Mouse (Mus musculus): ENCODE results near the gene Vmn1r198. TPM values are rescaled to one million over a fixed set of nuclear protein-coding genes. Genes with fewer than 3 reads are reported as not detected.
"Not testable (repeated sequence)": the region's sequence is repeated elsewhere in the genome, so short reads cannot be mapped to it uniquely, and the experiment has no call there.

Vmn1r198 gene
- not detected for total RNA-seq (2021)
- long read RNA-seq, experiment 1, result 0 reads
- long read RNA-seq, experiment 2, result 0 reads

- DNase-seq, result no peak
Observed at GRCm38 (mm10) chr13:22350064-22350463, at the start of gene Vmn1r198. TSS of gene Vmn1r198 (plus strand) at chr13:22350364.

- DNase-seq, result not testable (repeated sequence)
Observed at GRCm38 (mm10) chr13:22308075-22308474, 42.1 kb upstream of the Vmn1r198 start.

- DNase-seq, result no peak
Observed at GRCm38 (mm10) chr13:22315361-22315760, 34.8 kb upstream of the Vmn1r198 start.

- no peak for DNase-seq
Observed at GRCm38 (mm10) chr13:22317366-22317765, 32.8 kb upstream of the Vmn1r198 start.

GRCm38 (mm10) chr13:22320091-22320490 lies 30.1 kb upstream of the Vmn1r198 start:
- no peak for DNase-seq

GRCm38 (mm10) chr13:22324289-22324688 lies 25.9 kb upstream of the Vmn1r198 start, which contains the start of gene Vmn1r197:
TSS of gene Vmn1r197 (plus strand) at chr13:22324589.
- DNase-seq, result no peak

GRCm38 (mm10) chr13:22333269-22333668 lies 16.9 kb upstream of the Vmn1r198 start:
- no peak for DNase-seq

- DNase-seq, result no peak
Observed at GRCm38 (mm10) chr13:22335565-22335964, 14.6 kb upstream of the Vmn1r198 start.

GRCm38 (mm10) chr13:22350813-22351212 lies 649 bp downstream of the Vmn1r198 start:
- no peak for DNase-seq

- DNase-seq, result no peak
Observed at GRCm38 (mm10) chr13:22379518-22379917, 29.4 kb downstream of the Vmn1r198 start, which contains the start of gene Vmn1r199. TSS of gene Vmn1r199 (plus strand) at chr13:22379818.

- DNase-seq, result not testable (repeated sequence)
Observed at GRCm38 (mm10) chr13:22381128-22381527, 31.0 kb downstream of the Vmn1r198 start.

- DNase-seq, result no peak
Observed at GRCm38 (mm10) chr13:22383401-22383800, 33.2 kb downstream of the Vmn1r198 start.

- DNase-seq, result no peak
Observed at GRCm38 (mm10) chr13:22387050-22387449, 36.9 kb downstream of the Vmn1r198 start.

- DNase-seq, result no peak
Observed at GRCm38 (mm10) chr13:22390073-22390472, 39.9 kb downstream of the Vmn1r198 start, which contains the start of gene Vmn1r200. TSS of gene Vmn1r200 (plus strand) at chr13:22390373.

- DNase-seq, result no peak
Observed at GRCm38 (mm10) chr13:22402978-22403377, 52.8 kb downstream of the Vmn1r198 start.

Other genes with a start within 250 kb of the Vmn1r198 start
- not detected for gene Vmn1r189, start 244.5 kb upstream of the Vmn1r198 start, total RNA-seq (2021)
- gene Vmn1r191, start 166.4 kb upstream of the Vmn1r198 start, total RNA-seq (2021), result not detected
- not detected for gene Vmn1r192, start 159.2 kb upstream of the Vmn1r198 start, total RNA-seq (2021)
- gene Vmn1r193, start 127.2 kb upstream of the Vmn1r198 start, total RNA-seq (2021), result not detected
- not detected for gene Vmn1r194, start 106.1 kb upstream of the Vmn1r198 start, total RNA-seq (2021)
- not detected for gene Vmn1r195, start 79.8 kb upstream of the Vmn1r198 start, total RNA-seq (2021)
- not detected for gene Vmn1r196, start 60.4 kb upstream of the Vmn1r198 start, total RNA-seq (2021)
- gene Vmn1r197, start 25.8 kb upstream of the Vmn1r198 start, total RNA-seq (2021), result not detected
- gene Vmn1r199, start 29.5 kb downstream of the Vmn1r198 start, total RNA-seq (2021), result not detected
- not detected for gene Vmn1r200, start 40.0 kb downstream of the Vmn1r198 start, total RNA-seq (2021)
- gene Vmn1r201, start 121.6 kb downstream of the Vmn1r198 start, total RNA-seq (2021), result not detected
- gene Vmn1r202, start 155.0 kb downstream of the Vmn1r198 start, total RNA-seq (2021), result not detected
- not detected for gene Vmn1r203, start 167.8 kb downstream of the Vmn1r198 start, total RNA-seq (2021)
- gene Vmn1r204, start 202.8 kb downstream of the Vmn1r198 start, total RNA-seq (2021), result not detected
- not detected for gene Vmn1r205, start 242.6 kb downstream of the Vmn1r198 start, total RNA-seq (2021)

Data from gastrocnemius, postnatal 25 days (tissue).